Mouse (Mus musculus) 3134 (cell line): ENCODE results near the gene St5.

ENCODE experiments used
- DNase-seq: peaks from one replicate; pipeline ENCODE4 v3.0.0-alpha.2; 2011; ENCODE audit warnings: low spot score; ENCODE audit not compliant: insufficient read length; ENCODE audit errors: extremely low read depth

Gene St5

DNA sequence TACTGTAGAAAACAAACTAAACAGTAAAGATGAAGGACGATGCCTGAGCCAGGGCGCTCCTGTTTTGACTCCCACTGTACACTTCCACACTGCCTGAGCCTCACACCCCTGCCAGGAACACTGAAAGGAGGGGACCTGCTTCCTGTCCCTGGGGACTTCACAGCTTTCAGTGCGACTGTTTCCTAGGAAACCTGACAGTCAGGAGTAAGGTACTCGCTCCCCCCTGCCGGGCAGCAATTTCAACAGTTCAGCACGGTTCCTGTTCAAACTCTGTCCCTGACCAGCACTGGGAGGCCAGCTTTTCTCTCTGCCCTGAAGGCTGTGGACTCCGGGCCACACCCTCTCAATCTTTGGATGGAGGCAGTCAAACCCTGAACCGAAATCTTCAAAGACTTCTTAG, 196.3 kb downstream of the St5 start:
- no peak for DNase-seq

DNA sequence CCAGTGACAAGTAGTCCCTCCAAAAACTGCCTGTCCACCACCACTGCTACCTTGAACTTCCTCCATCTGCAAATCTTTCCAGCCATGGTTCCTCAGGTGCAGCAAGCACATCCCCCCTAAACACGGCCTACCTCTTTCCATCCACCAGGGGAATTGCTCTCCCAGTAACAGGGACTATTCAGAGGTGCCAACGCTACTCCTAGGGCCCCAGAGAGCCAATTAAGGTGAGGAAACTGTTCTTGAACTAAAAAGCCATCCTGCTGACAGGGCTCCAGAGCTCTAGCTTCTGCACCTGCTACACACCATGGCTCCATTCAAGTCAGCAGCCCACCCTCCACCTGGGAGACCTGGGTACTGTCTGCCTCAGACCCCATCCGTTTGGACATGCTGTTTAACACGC, 205.9 kb downstream of the St5 start:
- DNase-seq, result no peak

- no peak for DNase-seq
These were observed 209.8 kb downstream of the St5 start for GRCm38 (mm10) chr7:109493319-109494316.

- DNase-seq, result no peak
These were observed 210.6 kb downstream of the St5 start for GRCm38 (mm10) chr7:109492616-109493318.

DNA sequence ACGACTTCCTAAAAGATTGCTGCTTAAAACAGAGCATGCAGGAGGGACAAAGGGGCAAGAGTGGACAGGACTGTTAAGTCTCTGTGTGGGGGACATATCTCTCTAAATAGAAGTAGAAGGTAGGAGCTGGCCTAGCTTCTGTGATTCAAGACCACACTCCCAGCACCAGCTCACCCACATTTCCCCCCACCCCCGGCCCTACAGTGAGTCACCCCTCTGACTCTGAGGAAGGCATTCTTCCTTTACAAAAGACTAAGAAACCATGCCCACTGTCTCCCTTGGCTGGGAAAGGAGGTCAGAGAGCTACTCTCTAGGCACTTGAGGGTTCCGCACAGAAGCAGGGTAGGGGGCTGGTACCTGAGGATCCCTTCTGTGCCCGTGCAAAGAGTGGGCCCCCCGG, 219.2 kb downstream of the St5 start:
- DNase-seq, result no peak

GRCm38 (mm10) chr7:109480765-109481197, 222.6 kb downstream of the St5 start:
- no peak for DNase-seq

DNA sequence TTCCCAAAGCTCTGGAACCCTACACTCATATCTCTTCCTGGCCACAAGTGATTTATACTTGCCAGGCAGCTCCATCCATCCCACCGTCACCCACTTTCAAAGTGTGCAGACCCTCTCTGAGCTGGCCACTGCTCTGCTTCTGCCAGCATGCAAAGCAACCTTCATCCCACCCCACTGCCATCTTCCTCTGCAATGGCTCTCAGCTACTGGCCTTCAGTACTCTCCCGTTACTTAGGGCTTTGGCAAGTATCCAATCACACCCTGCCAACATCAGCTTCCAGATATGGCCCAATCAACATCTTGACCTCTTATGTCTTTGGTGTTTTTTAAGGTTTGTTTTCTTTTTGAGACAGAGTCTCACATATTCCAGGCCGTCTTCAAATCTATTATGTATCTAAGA, 225.5 kb downstream of the St5 start:
- DNase-seq, result no peak
